Mouse (Mus musculus) embryonic facial prominence, embryonic 11.5 days (tissue): ENCODE measurements around the gene Rab8b. TPM values are rescaled to one million over a fixed set of nuclear protein-coding genes. Genes with fewer than 3 reads are reported as not detected.

Experiments used
- ATAC-seq: fragments of 200-750 bp; cut with Nextera tagmentation; replicated peaks from 2 replicates; pipeline ENCODE4 v1.8.0; 2017; ENCODE audit warnings: low read depth; ENCODE audit not compliant: insufficient number of reproducible peaks, low FRiP score, low TSS enrichment
- DNase-seq: peaks from one replicate; pipeline ENCODE4 v3.0.0-alpha.2; 2015; ENCODE audit warnings: low spot score
- H3K27ac ChIP-seq: fragments of 300-500 bp; sonication (generic); replicated peaks from 2 replicates; pipeline ENCODE4 v1.5.1; 2014; ENCODE audit warnings: mild to moderate bottlenecking, low read depth, low read length, control low read depth
- H3K27me3 ChIP-seq: fragments of 300-500 bp; sonication (generic); 2 replicates; pipeline ENCODE4 v1.6.1; 2014; ENCODE audit warnings: mild to moderate bottlenecking, low read length, moderate library complexity, mixed read lengths; ENCODE audit not compliant: control insufficient read depth, insufficient read depth
- H3K36me3 ChIP-seq: fragments of 300-500 bp; sonication (generic); replicated peaks from 2 replicates; pipeline ENCODE4 v1.6.1; 2014; ENCODE audit warnings: low read depth, mild to moderate bottlenecking, low read length, moderate library complexity, mixed read lengths; ENCODE audit not compliant: control insufficient read depth, insufficient read depth
- H3K4me1 ChIP-seq: fragments of 300-500 bp; sonication (generic); 2 replicates; pipeline ENCODE4 v1.6.1; 2014; ENCODE audit warnings: low read length, mixed read lengths; ENCODE audit not compliant: control insufficient read depth, insufficient read depth
- H3K4me2 ChIP-seq: fragments of 300-500 bp; sonication (generic); 2 replicates; pipeline ENCODE4 v1.6.1; 2014; ENCODE audit warnings: low read depth, mild to moderate bottlenecking, control low read depth, low read length, moderate library complexity
- H3K4me3 ChIP-seq: fragments of 300-500 bp; sonication (generic); 2 replicates; pipeline ENCODE4 v1.5.1; 2014; ENCODE audit warnings: low read depth, low read length, control low read depth
- H3K9ac ChIP-seq: fragments of 300-500 bp; sonication (generic); replicated peaks from 2 replicates; pipeline ENCODE4 v1.6.1; 2014; ENCODE audit warnings: mild to moderate bottlenecking, control low read depth, low read length
- H3K9me3 ChIP-seq: fragments of 300-500 bp; sonication (generic); replicated peaks from 2 replicates; pipeline ENCODE4 v1.6.1; 2016; ENCODE audit warnings: mild to moderate bottlenecking, low read length, inconsistent platforms, mixed read lengths; ENCODE audit not compliant: control insufficient read depth
- WGBS: fragments of 180-500 bp; shearing (Covaris S2); extraction: QIAGEN DNeasy Blood & Tissue Kit; methylation state at CpG from one replicate; pipeline ENCODE4 v1.1.7; 2014; 5-methylcytosine and 5-hydroxymethylcytosine counted together
- polyA plus RNA-seq: library from polyadenylated mRNA; unstranded; fragments of >200 nt; fragmentation: Nextera tagmentation; extraction: Ambion mirVana; gene quantifications from 2 replicates; pipeline ENCODE4 v1.2.1, GENCODE M21; 2014

Rab8b gene
- polyA plus RNA-seq, 1 experiment from 2014 or later: 18.8 TPM

GRCm38 (mm10) chr9:66920488-66921279 lies 1.2 kb upstream of the Rab8b start:
- Histone ChIP-seq H3K36me3 (no peaks in the 10 kb centered on the region), H3K4me1 (no peaks in the 10 kb centered on the region), H3K4me3 (no peak overlapping the region), H3K27me3 (no peaks in the 10 kb centered on the region), H3K9me3 (no peaks in the 10 kb centered on the region), H3K9ac (no peak overlapping the region), H3K4me2 (no peak overlapping the region), H3K27ac (no peak overlapping the region)
- ATAC-seq (no peak), DNase-seq (no peak)
- WGBS: 12% methylated on average over 6 of the region's 6 CpGs

DNA sequence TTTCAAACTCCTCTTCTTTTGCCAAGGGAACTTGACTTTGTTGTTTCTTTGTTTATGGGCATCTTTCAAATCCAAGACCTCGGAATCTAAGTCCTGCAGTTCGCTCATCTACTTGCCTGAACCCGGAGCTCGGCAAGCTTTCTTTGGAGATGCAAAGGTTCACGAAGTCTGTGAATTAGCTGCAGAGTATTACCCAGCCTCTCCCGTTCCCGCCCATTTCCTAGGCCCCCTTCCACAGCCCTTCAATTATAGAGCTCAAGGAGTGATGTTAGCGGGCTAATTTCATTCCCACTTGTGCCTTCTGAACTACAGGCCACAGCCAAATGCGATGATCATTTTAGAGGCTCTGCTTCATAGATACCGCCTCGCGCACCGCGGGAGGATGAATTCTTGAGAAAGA lies 494 bp upstream of the Rab8b start:
- ATAC-seq (peak; percentile 60), DNase-seq (peak; percentile 51)
- Histone ChIP-seq H3K27ac (no peak overlapping the region), H3K4me2 (peak overlapping the region; percentile 40), H3K4me1 (no peaks in the 10 kb centered on the region), H3K9me3 (no peaks in the 10 kb centered on the region), H3K36me3 (no peaks in the 10 kb centered on the region), H3K27me3 (no peaks in the 10 kb centered on the region), H3K9ac (peak overlapping the region; percentile 18), H3K4me3 (peak overlapping the region; percentile 85)
- under 1% methylated on average over 10 of the region's 14 CpGs for WGBS

GRCm38 (mm10) chr9:66918672-66919330 lies 686 bp downstream of the Rab8b start:
- no peaks in the 10 kb centered on the region for H3K27me3 ChIP-seq
- 3% methylated on average over 27 of the region's 27 CpGs for WGBS
- ATAC-seq (no peak), DNase-seq (peak; percentile 11)
- H3K9me3 ChIP-seq: no peaks in the 10 kb centered on the region
- H3K36me3 ChIP-seq: no peaks in the 10 kb centered on the region
- H3K4me3 ChIP-seq: peak overlapping the region; percentile 85
- peak overlapping the region; percentile 73 for H3K27ac ChIP-seq
- peak overlapping the region; percentile 87 for H3K9ac ChIP-seq
- H3K4me2 ChIP-seq: peak overlapping the region; percentile 60
- no peaks in the 10 kb centered on the region for H3K4me1 ChIP-seq

- Histone ChIP-seq H3K9ac (no peak overlapping the region), H3K9me3 (no peaks in the 10 kb centered on the region), H3K4me3 (no peak overlapping the region), H3K36me3 (no peaks in the 10 kb centered on the region), H3K4me2 (no peak overlapping the region), H3K27ac (no peak overlapping the region), H3K4me1 (no peaks in the 10 kb centered on the region), H3K27me3 (no peaks in the 10 kb centered on the region)
- ATAC-seq: no peak
- DNase-seq: no peak
- 74% methylated on average over 1 of the region's 1 CpGs for WGBS
Measured at GRCm38 (mm10) chr9:66917892-66918255, 1.6 kb downstream of the Rab8b start.

GRCm38 (mm10) chr9:66917216-66917891 lies 2.1 kb downstream of the Rab8b start:
- Histone ChIP-seq H3K4me3 (no peak overlapping the region), H3K4me1 (no peaks in the 10 kb centered on the region), H3K4me2 (no peak overlapping the region), H3K27me3 (no peaks in the 10 kb centered on the region), H3K36me3 (no peaks in the 10 kb centered on the region), H3K9me3 (no peaks in the 10 kb centered on the region), H3K27ac (no peak overlapping the region), H3K9ac (no peak overlapping the region)
- 91% methylated on average over 8 of the region's 8 CpGs for WGBS
- DNase-seq (no peak), ATAC-seq (no peak)

- H3K4me2 ChIP-seq: no peak overlapping the region
- H3K27me3 ChIP-seq: no peaks in the 10 kb centered on the region
- ATAC-seq (no peak), DNase-seq (no peak)
- H3K4me3 ChIP-seq: no peak overlapping the region
- 83% methylated on average over 9 of the region's 9 CpGs for WGBS
- H3K27ac ChIP-seq: no peak overlapping the region
- H3K9me3 ChIP-seq: no peaks in the 10 kb centered on the region
- no peaks in the 10 kb centered on the region for H3K36me3 ChIP-seq
- H3K4me1 ChIP-seq: no peaks in the 10 kb centered on the region
- no peak overlapping the region for H3K9ac ChIP-seq
Measured at GRCm38 (mm10) chr9:66915869-66916785, 3.4 kb downstream of the Rab8b start.

- H3K36me3 ChIP-seq: no peaks in the 10 kb centered on the region
- 68% methylated on average over 5 of the region's 5 CpGs for WGBS
- no peak overlapping the region for H3K9ac ChIP-seq
- H3K4me3 ChIP-seq: no peak overlapping the region
- H3K9me3 ChIP-seq: no peaks in the 10 kb centered on the region
- no peak overlapping the region for H3K27ac ChIP-seq
- H3K27me3 ChIP-seq: no peaks in the 10 kb centered on the region
- ATAC-seq (no peak), DNase-seq (no peak)
- no peak overlapping the region for H3K4me2 ChIP-seq
- H3K4me1 ChIP-seq: no peaks in the 10 kb centered on the region
Measured at GRCm38 (mm10) chr9:66915401-66915800, 4.1 kb downstream of the Rab8b start.
